Mouse (Mus musculus): Measurements from ENCODE around the gene Gm17521. TPM values are rescaled to one million over a fixed set of nuclear protein-coding genes. Genes with fewer than 3 reads are reported as not detected.
"Not testable (repeated sequence)": the region's sequence is repeated elsewhere in the genome, so short reads cannot be mapped to it uniquely, and the experiment has no call there.

Gene Gm17521
- not detected in 2 replicates for polyA plus RNA-seq (2014; fragmentation: Nextera tagmentation; extraction: Ambion mirVana)

DNA sequence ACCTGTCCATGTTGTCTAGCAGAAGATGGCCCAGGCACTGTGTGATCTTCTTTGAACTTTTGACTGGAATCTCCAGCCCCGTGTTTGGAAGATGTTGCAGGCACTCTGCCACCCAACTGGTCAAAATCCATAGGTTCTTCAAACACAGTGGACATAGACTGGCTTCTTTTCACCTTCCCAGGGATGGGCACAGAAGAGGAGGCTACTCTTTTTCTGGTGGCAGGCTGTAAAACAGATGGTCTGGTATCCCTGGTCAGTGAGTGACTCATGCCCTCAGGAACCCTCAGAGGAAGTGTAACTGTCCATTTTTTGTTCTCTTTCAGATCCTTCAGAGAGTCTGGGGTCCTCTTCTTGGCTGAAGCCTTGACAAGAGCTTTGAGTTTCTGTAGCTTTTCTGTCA, at the start of gene Gm17521:
Gene Gm17521, minus strand, starts transcription at position 101 of the 400 bp plus-strand sequence.
- not testable (repeated sequence) for DNase-seq (ENCODE audit: low spot score); H3K4me3 ChIP-seq (replicated peaks; ENCODE audit: low read length); H3K36me3 ChIP-seq (replicated peaks; ENCODE audit: control insufficient read depth, insufficient read depth); H3K9ac ChIP-seq; ATAC-seq (ENCODE audit: low FRiP score); H3K27me3 ChIP-seq (ENCODE audit: control insufficient read depth, insufficient read depth, low read length); H3K4me1 ChIP-seq (replicated peaks; ENCODE audit: control insufficient read depth, insufficient read depth, low read length); H3K4me2 ChIP-seq (replicated peaks); H3K27ac ChIP-seq; H3K9me3 ChIP-seq (ENCODE audit: control insufficient read depth, low read length)
- WGBS: 63% methylated on average over 1 of the region's 1 CpGs

DNA sequence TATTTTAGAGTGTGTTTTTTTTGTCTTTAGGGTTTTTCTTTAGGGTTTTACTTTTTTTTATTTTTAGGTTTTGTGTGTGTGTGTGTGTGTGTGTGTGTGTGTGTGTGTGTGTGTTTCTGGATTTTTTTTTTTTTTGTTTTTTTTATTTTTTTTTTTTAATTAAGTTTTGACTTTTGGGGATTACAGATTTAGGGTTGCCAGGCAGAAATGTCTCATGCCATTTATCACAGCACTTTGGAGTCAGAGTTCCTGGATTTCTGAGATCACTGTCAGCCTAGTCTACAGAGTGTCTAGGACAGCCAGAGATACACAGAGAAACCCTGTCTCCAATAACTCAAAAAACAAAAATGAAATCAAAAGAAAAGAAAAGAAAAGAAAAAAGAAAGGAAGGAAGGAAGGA, 14.5 kb upstream of the Gm17521 start:
- Histone ChIP-seq H3K4me3 (replicated peaks; ENCODE audit: low read length) (no peak overlapping the region), H3K4me2 (replicated peaks) (no peak overlapping the region), H3K27me3 (ENCODE audit: control insufficient read depth, insufficient read depth, low read length) (no peaks in the 10 kb centered on the region), H3K27ac (no peak overlapping the region), H3K36me3 (replicated peaks; ENCODE audit: control insufficient read depth, insufficient read depth) (no peaks in the 10 kb centered on the region), H3K4me1 (replicated peaks; ENCODE audit: control insufficient read depth, insufficient read depth, low read length) (no peaks in the 10 kb centered on the region), H3K9me3 (ENCODE audit: control insufficient read depth, low read length) (no peaks in the 10 kb centered on the region), H3K9ac (no peak overlapping the region)
- DNase-seq (ENCODE audit: low spot score) (no peak), ATAC-seq (ENCODE audit: low FRiP score) (no peak)

DNA sequence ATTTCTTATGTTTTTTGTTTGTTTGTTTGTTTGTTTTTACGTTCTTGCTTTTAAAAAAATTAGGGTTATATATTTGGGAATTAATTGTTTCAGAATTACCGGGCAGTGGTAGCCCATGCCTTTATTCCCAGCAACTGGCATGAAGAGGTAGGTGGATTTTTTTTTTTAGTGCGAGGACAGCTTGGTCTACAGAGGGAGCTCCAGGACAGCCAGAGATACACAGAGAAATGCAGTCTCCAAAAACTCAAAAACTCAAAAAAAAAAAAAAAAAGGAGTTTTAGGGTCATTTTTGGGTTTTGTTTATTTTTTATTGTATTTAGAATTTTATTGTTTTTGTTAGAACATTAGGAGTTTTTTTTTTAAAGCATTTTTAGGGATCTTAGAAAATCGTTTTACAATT, 14.0 kb upstream of the Gm17521 start:
- 79% methylated on average over 4 of the region's 4 CpGs for WGBS
- H3K36me3 ChIP-seq (replicated peaks; ENCODE audit: control insufficient read depth, insufficient read depth): no peaks in the 10 kb centered on the region
- no peaks in the 10 kb centered on the region for H3K27me3 ChIP-seq (ENCODE audit: control insufficient read depth, insufficient read depth, low read length)
- H3K4me1 ChIP-seq (replicated peaks; ENCODE audit: control insufficient read depth, insufficient read depth, low read length): no peaks in the 10 kb centered on the region
- DNase-seq (ENCODE audit: low spot score): no peak
- no peak for ATAC-seq (ENCODE audit: low FRiP score)
- H3K9ac ChIP-seq: no peak overlapping the region
- H3K9me3 ChIP-seq (ENCODE audit: control insufficient read depth, low read length): no peaks in the 10 kb centered on the region
- no peak overlapping the region for H3K27ac ChIP-seq
- no peak overlapping the region for H3K4me3 ChIP-seq (replicated peaks; ENCODE audit: low read length)
- no peak overlapping the region for H3K4me2 ChIP-seq (replicated peaks)

Other genes starting within 250 kb of the Gm17521 start
- 33.0 and 39.2 TPM in 2 replicates for gene Cldn34c1, start 73.8 kb upstream of the Gm17521 start, polyA plus RNA-seq (2014; fragmentation: Nextera tagmentation; extraction: Ambion mirVana)
- not detected in 2 replicates for gene Srsx, start 192.8 kb upstream of the Gm17521 start, polyA plus RNA-seq (2014; fragmentation: Nextera tagmentation; extraction: Ambion mirVana)
- gene Gm17577, start 217.2 kb upstream of the Gm17521 start, polyA plus RNA-seq (2014; fragmentation: Nextera tagmentation; extraction: Ambion mirVana): not detected in 2 replicates